Mouse (Mus musculus) G1E (cell line): ENCODE results near the gene Rbl2. TPM values are rescaled to one million over a fixed set of nuclear protein-coding genes. Genes with fewer than 3 reads are reported as not detected.

ENCODE experiments used
- ATAC-seq: 2 replicates; pipeline ENCODE4 v1.8.0; 2016; ENCODE audit warnings: mild to moderate bottlenecking; ENCODE audit not compliant: insufficient number of reproducible peaks, poor library complexity, low FRiP score, severe bottlenecking; ENCODE audit errors: extremely low read depth
- DNase-seq: peaks from one replicate; pipeline ENCODE4 v3.0.0; 2012; ENCODE audit warnings: low spot score
- H3K27me3 ChIP-seq: 2 replicates; pipeline ENCODE4 v1.6.1; 2012; ENCODE audit warnings: mild to moderate bottlenecking, low read length, inconsistent platforms; ENCODE audit not compliant: insufficient read depth
- H3K36me3 ChIP-seq: replicated peaks from 2 replicates; pipeline ENCODE3; 2012; ENCODE audit warnings: mild to moderate bottlenecking, inconsistent platforms
- H3K4me1 ChIP-seq: 2 replicates; pipeline ENCODE4 v1.6.1; 2012; ENCODE audit warnings: low read depth, low read length, inconsistent platforms, mixed read lengths; ENCODE audit not compliant: insufficient read depth
- H3K4me3 ChIP-seq: 2 replicates; pipeline ENCODE4 v1.5.1; 2012; ENCODE audit warnings: low read depth, mild to moderate bottlenecking, inconsistent platforms, low read length, moderate library complexity, mixed read lengths
- H3K9me3 ChIP-seq: replicated peaks from 2 replicates; pipeline ENCODE4 v1.6.1; 2012; ENCODE audit warnings: inconsistent platforms
- CTCF ChIP-seq: IDR thresholded peaks from 2 replicates; pipeline ENCODE4 v1.5.1; 2012; ENCODE audit warnings: low read depth, low read length, inconsistent platforms, mixed read lengths
- GATA1 ChIP-seq: IDR thresholded peaks from 2 replicates; pipeline ENCODE4 v1.6.1; 2012; ENCODE audit warnings: borderline replicate concordance, low read length, inconsistent platforms, mixed read lengths
- GATA2 ChIP-seq: IDR thresholded peaks from 2 replicates; pipeline ENCODE4 v1.6.1; 2012; ENCODE audit warnings: low read depth, low read length, inconsistent platforms, borderline replicate concordance
- POLR2AphosphoS5 ChIP-seq: IDR thresholded peaks from 2 replicates; pipeline ENCODE4 v1.6.1; 2012; ENCODE audit warnings: low read depth, low read length, inconsistent platforms; ENCODE audit not compliant: insufficient replicate concordance
- TAL1 ChIP-seq: conservative IDR thresholded peaks from 2 replicates; pipeline ENCODE4 v1.6.1; 2012; ENCODE audit warnings: low read depth, low read length, inconsistent platforms, mixed read lengths
- polyA plus RNA-seq: library from polyadenylated mRNA; stranded (reverse); fragments of >175 nt; gene quantifications from 2 replicates; pipeline ENCODE4 v1.2.3, GENCODE M21; 2012
- total RNA-seq, 2 experiments: library from RNA; stranded (forward) in 1 of 2; stranded (reverse) in 1 of 2; fragments of 200-1000 nt in 1 of 2; fragments of >200 nt in 1 of 2; fragmentation: Nextera tagmentation in 1 of 2; gene quantifications; 2 replicates each; pipeline ENCODE4 v1.2.3; 2014 to 2017

Rbl2 gene
- total and polyA plus RNA-seq, 3 experiments, result 4.9 to 79.5 (median 46.2) TPM

- DNase-seq (no peak), ATAC-seq (no peak)
- H3K9me3 ChIP-seq, result no peaks in the 10 kb centered on the region
- H3K36me3 ChIP-seq, result peaks cover 84% of the 10 kb centered on the region
- 0 out of 2 replicates have a peak, but pooled peaks cover 3% of the 10 kb centered on the region for H3K4me1 ChIP-seq
- no peak overlapping the region for H3K4me3 ChIP-seq
- TF ChIP-seq TAL1 (no peak), GATA2 (no peak), GATA1 (no peak), CTCF (no peak), POLR2AphosphoS5 (no peak)
- no peaks in the 10 kb centered on the region for H3K27me3 ChIP-seq
These were observed 19.7 kb downstream of the Rbl2 start for GRCm38 (mm10) chr8:91089601-91090000.

GRCm38 (mm10) chr8:91094135-91094534 lies 24.3 kb downstream of the Rbl2 start:
- TF ChIP-seq GATA1 (no peak), POLR2AphosphoS5 (no peak), CTCF (no peak), TAL1 (no peak), GATA2 (no peak)
- H3K9me3 ChIP-seq, result no peaks in the 10 kb centered on the region
- H3K4me1 ChIP-seq, result no peaks in the 10 kb centered on the region
- H3K36me3 ChIP-seq, result peaks cover 85% of the 10 kb centered on the region
- no peak for DNase-seq
- no peak for ATAC-seq
- H3K4me3 ChIP-seq, result no peak overlapping the region
- H3K27me3 ChIP-seq, result no peaks in the 10 kb centered on the region

GRCm38 (mm10) chr8:91098106-91098505 lies 28.2 kb downstream of the Rbl2 start:
- DNase-seq (no peak), ATAC-seq (no peak)
- no peak overlapping the region for H3K4me3 ChIP-seq
- TF ChIP-seq TAL1 (no peak), GATA2 (no peak), GATA1 (no peak), POLR2AphosphoS5 (no peak), CTCF (no peak)
- H3K4me1 ChIP-seq, result peaks cover 3% of the 10 kb centered on the region; the same call in 1 of the 2 replicates
- H3K27me3 ChIP-seq, result no peaks in the 10 kb centered on the region
- H3K9me3 ChIP-seq, result no peaks in the 10 kb centered on the region
- peaks cover 80% of the 10 kb centered on the region for H3K36me3 ChIP-seq

GRCm38 (mm10) chr8:91106271-91106670 lies 36.4 kb downstream of the Rbl2 start:
- Histone ChIP-seq H3K36me3 (peaks cover 68% of the 10 kb centered on the region), H3K27me3 (no peaks in the 10 kb centered on the region), H3K9me3 (no peaks in the 10 kb centered on the region), H3K4me3 (no peak overlapping the region), H3K4me1 (peaks cover 3% of the 10 kb centered on the region; the same call in 1 of the 2 replicates)
- no peak for TF ChIP-seq TAL1
- no peak for TF ChIP-seq GATA2
- ATAC-seq (no peak), DNase-seq (no peak)

- peaks cover 72% of the 10 kb centered on the region for H3K36me3 ChIP-seq
- H3K4me3 ChIP-seq, result no peak overlapping the region
- DNase-seq, result no peak
- no peak for TF ChIP-seq CTCF
- no peak for TF ChIP-seq GATA1
- TF ChIP-seq TAL1, result no peak
- no peak for TF ChIP-seq POLR2AphosphoS5
- no peak for ATAC-seq
- no peaks in the 10 kb centered on the region for H3K9me3 ChIP-seq
- H3K27me3 ChIP-seq, result no peaks in the 10 kb centered on the region
- H3K4me1 ChIP-seq, result no peaks in the 10 kb centered on the region
These were observed 42.1 kb downstream of the Rbl2 start for GRCm38 (mm10) chr8:91111868-91112477.

- H3K9me3 ChIP-seq, result no peaks in the 10 kb centered on the region
- TF ChIP-seq POLR2AphosphoS5, result no peak
- no peak for TF ChIP-seq TAL1
- no peak for TF ChIP-seq CTCF
- no peak for TF ChIP-seq GATA1
- TF ChIP-seq GATA2, result no peak
- no peaks in the 10 kb centered on the region for H3K27me3 ChIP-seq
- no peak for ATAC-seq
- H3K4me1 ChIP-seq, result no peaks in the 10 kb centered on the region
- no peak overlapping the region for H3K4me3 ChIP-seq
- H3K36me3 ChIP-seq, result peaks cover 76% of the 10 kb centered on the region
- DNase-seq, result no peak
These were observed 44.6 kb downstream of the Rbl2 start for GRCm38 (mm10) chr8:91114428-91114827.

- Histone ChIP-seq H3K4me3 (no peak overlapping the region), H3K9me3 (no peaks in the 10 kb centered on the region), H3K36me3 (peaks cover 81% of the 10 kb centered on the region), H3K27me3 (no peaks in the 10 kb centered on the region), H3K4me1 (no peaks in the 10 kb centered on the region)
- no peak for DNase-seq
- TF ChIP-seq TAL1, result no peak
- TF ChIP-seq CTCF, result no peak
- TF ChIP-seq GATA1, result no peak
- no peak for TF ChIP-seq GATA2
- no peak for ATAC-seq
These were observed 45.1 kb downstream of the Rbl2 start for GRCm38 (mm10) chr8:91114910-91115309.
